Mouse (Mus musculus) liver, adult 2 months (tissue): ENCODE data around the gene Adss. TPM values are rescaled to one million over a fixed set of nuclear protein-coding genes. Genes with fewer than 3 reads are reported as not detected.
A peak's percentile ranks its signal among the peaks of the same experiment; 100 is the strongest.

Experiments
- DNase-seq: peaks from one replicate; pipeline ENCODE4 v3.0.0-alpha.2; 2011; ENCODE audit warnings: low read depth, low spot score; ENCODE audit errors: extremely low read depth
- H3K27ac ChIP-seq: fragments of 200-500 bp; replicated peaks from 2 replicates; pipeline ENCODE4 v1.5.1; 2012; ENCODE audit warnings: low read depth, mild to moderate bottlenecking, control low read depth, inconsistent platforms, low read length; ENCODE audit not compliant: insufficient read depth
- H3K27me3 ChIP-seq: fragments of 200-500 bp; 2 replicates; pipeline ENCODE4 v1.6.1; 2012; ENCODE audit warnings: mild to moderate bottlenecking, moderate library complexity, low read length, inconsistent platforms; ENCODE audit not compliant: control insufficient read depth, insufficient read depth
- H3K36me3 ChIP-seq: fragments of 200-500 bp; 2 replicates; pipeline ENCODE4 v1.6.1; 2012; ENCODE audit warnings: low read length, inconsistent platforms; ENCODE audit not compliant: control insufficient read depth, insufficient read depth
- H3K4me1 ChIP-seq: fragments of 200-500 bp; 2 replicates; pipeline ENCODE4 v1.6.1; 2011; ENCODE audit warnings: low read length; ENCODE audit not compliant: control insufficient read depth, insufficient read depth
- H3K4me3 ChIP-seq: fragments of 200-500 bp; 2 replicates; pipeline ENCODE4 v1.5.1; 2011; ENCODE audit warnings: low read depth, mild to moderate bottlenecking, control low read depth, low read length, moderate library complexity; ENCODE audit not compliant: insufficient read depth
- H3K79me2 ChIP-seq: fragments of 200-500 bp; 2 replicates; pipeline ENCODE4 v1.6.1; 2012; ENCODE audit warnings: inconsistent platforms, mild to moderate bottlenecking, low read length, moderate library complexity; ENCODE audit not compliant: control insufficient read depth, insufficient read depth
- H3K9ac ChIP-seq: fragments of 200-500 bp; 2 replicates; pipeline ENCODE4 v1.6.1; 2012; ENCODE audit warnings: low read depth, mild to moderate bottlenecking, control low read depth, inconsistent platforms, low read length
- CTCF ChIP-seq: fragments of 200-500 bp; IDR thresholded peaks from 2 replicates; pipeline ENCODE4 v1.5.1; 2011; ENCODE audit warnings: low read depth, low read length, control low read depth
- POLR2A ChIP-seq: fragments of 200-500 bp; IDR thresholded peaks from 2 replicates; pipeline ENCODE4 v1.6.1; 2011; ENCODE audit warnings: low read length, control low read depth; ENCODE audit not compliant: insufficient read depth; ENCODE audit errors: extremely low read depth
- whole genome bisulfite sequencing: fragments of 180-500 bp; shearing (Covaris S2); methylation state at CpG from one replicate; pipeline ENCODE4 v1.1.7; 2018; 5-methylcytosine and 5-hydroxymethylcytosine counted together
- polyA plus RNA-seq: library from polyadenylated mRNA; depleted of rRNA; stranded (reverse); fragments of >200 nt; gene quantifications from 2 replicates; pipeline ENCODE4 v1.2.3, GENCODE M21; 2012
- total RNA-seq: library from RNA; depleted of rRNA; stranded (reverse); fragments of >200 nt; gene quantifications from 2 replicates; pipeline ENCODE4 v1.2.3, GENCODE M21; 2014

Adss gene
- total and polyA plus RNA-seq, 2 experiments = 11.1 to 43.2 TPM

GRCm38 (mm10) chr1:177795421-177796192 is 704 bp downstream of the Adss start:
- Histone ChIP-seq H3K36me3 (no peaks in the 10 kb centered on the region), H3K27me3 (no peaks in the 10 kb centered on the region), H3K27ac (peak overlapping the region; percentile 94), H3K4me1 (peaks cover 6% of the 10 kb centered on the region), H3K79me2 (peaks cover 12% of the 10 kb centered on the region; the same call in 1 of the 2 replicates), H3K9ac (peak overlapping the region; percentile 98), H3K4me3 (peak overlapping the region; percentile 93)
- under 1% methylated on average over 41 of the region's 41 CpGs for WGBS
- peak; percentile 38 for DNase-seq
- TF ChIP-seq POLR2A (no peak), CTCF (no peak)

GRCm38 (mm10) chr1:177794866-177795265 is 1.4 kb downstream of the Adss start:
- DNase-seq = peak; percentile 70

GRCm38 (mm10) chr1:177792835-177793234 is 3.5 kb downstream of the Adss start:
- Histone ChIP-seq H3K36me3 (no peaks in the 10 kb centered on the region), H3K4me3 (no peak overlapping the region), H3K27me3 (no peaks in the 10 kb centered on the region), H3K79me2 (peaks cover 20% of the 10 kb centered on the region; the same call in 1 of the 2 replicates), H3K4me1 (peaks cover 6% of the 10 kb centered on the region), H3K27ac (no peak overlapping the region), H3K9ac (no peak overlapping the region)
- no peak for DNase-seq
- TF ChIP-seq POLR2A (no peak), CTCF (no peak)
- WGBS = 88% methylated on average over 3 of the region's 3 CpGs

More at GRCm38 (mm10) chr1:177794866-177795265, 1.4 kb downstream of the Adss start:
- Histone ChIP-seq H3K4me3 (peak overlapping the region; percentile 93), H3K27me3 (no peaks in the 10 kb centered on the region), H3K4me1 (peaks cover 6% of the 10 kb centered on the region), H3K27ac (peak overlapping the region; percentile 5), H3K79me2 (peaks cover 12% of the 10 kb centered on the region; the same call in 1 of the 2 replicates), H3K36me3 (no peaks in the 10 kb centered on the region), H3K9ac (peak overlapping the region; percentile 48; the same call in 1 of the 2 replicates)
- 11% methylated on average over 8 of the region's 8 CpGs for WGBS
- TF ChIP-seq CTCF (no peak), POLR2A (no peak)

- Histone ChIP-seq H3K79me2 (no peaks in the 10 kb centered on the region), H3K4me3 (no peak overlapping the region), H3K27me3 (no peaks in the 10 kb centered on the region), H3K36me3 (peaks cover 43% of the 10 kb centered on the region), H3K4me1 (no peaks in the 10 kb centered on the region), H3K9ac (no peak overlapping the region), H3K27ac (no peak overlapping the region)
- WGBS = 36% methylated on average over 2 of the region's 2 CpGs
- TF ChIP-seq POLR2A = no peak
- no peak for TF ChIP-seq CTCF
- no peak for DNase-seq
Observed at GRCm38 (mm10) chr1:177777397-177777796, 18.9 kb downstream of the Adss start.

GRCm38 (mm10) chr1:177768931-177769330 is 27.4 kb downstream of the Adss start:
- no peaks in the 10 kb centered on the region for H3K27me3 ChIP-seq
- TF ChIP-seq POLR2A = no peak
- H3K4me1 ChIP-seq = no peaks in the 10 kb centered on the region
- no peaks in the 10 kb centered on the region for H3K79me2 ChIP-seq
- no peak overlapping the region for H3K4me3 ChIP-seq
- no peak overlapping the region for H3K27ac ChIP-seq
- DNase-seq = no peak
- peaks cover 56% of the 10 kb centered on the region for H3K36me3 ChIP-seq
- no peak overlapping the region for H3K9ac ChIP-seq

- Histone ChIP-seq H3K27ac (no peak overlapping the region), H3K79me2 (no peaks in the 10 kb centered on the region), H3K36me3 (peaks cover 5% of the 10 kb centered on the region), H3K9ac (no peak overlapping the region), H3K4me3 (no peak overlapping the region), H3K4me1 (no peaks in the 10 kb centered on the region), H3K27me3 (no peaks in the 10 kb centered on the region)
- 91% methylated on average over 5 of the region's 5 CpGs for WGBS
- no peak for DNase-seq
- no peak for TF ChIP-seq CTCF
Observed at GRCm38 (mm10) chr1:177757249-177757648, 39.1 kb downstream of the Adss start.
